14 mouse cellular contexts compared by ENCODE assay signal in the genomic region with DNA sequence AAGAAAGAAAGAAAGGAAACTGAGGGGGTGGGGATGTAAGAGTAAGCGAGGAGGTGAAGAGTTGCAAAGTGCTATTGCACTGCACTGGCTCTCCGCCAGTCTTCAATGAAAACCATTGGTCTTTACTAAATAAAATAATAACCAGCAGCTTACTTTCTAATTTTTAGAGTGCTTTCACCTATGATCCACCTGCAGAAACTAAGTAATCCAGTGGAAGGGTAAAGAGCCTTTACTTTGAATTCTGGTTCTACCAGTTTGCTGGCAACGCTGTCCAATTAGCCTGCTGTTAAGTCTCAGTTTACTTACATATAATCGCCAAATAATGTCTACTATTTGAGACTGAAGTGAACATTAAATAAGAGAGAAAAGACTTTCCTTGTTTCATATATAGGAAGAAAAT.
"Had no signal": no experiment of that assay in that cellular context is flagged by ENCODE, and none has a peak within 500 bp of the region (broad histone marks: within the 10 kb centered on the region; RNA-seq: fewer than 3 reads in every experiment).

No protein-coding gene starts in this region.

- H3K4me2 ChIP-seq: limb, embryonic 15.5 days; liver, embryonic 12.5 days; midbrain, embryonic 12.5 days; neural tube, embryonic 13.5 days had no signal

- H3K9me3 ChIP-seq: limb, embryonic 15.5 days; liver, embryonic 12.5 days; midbrain, embryonic 12.5 days; neural tube, embryonic 13.5 days had no signal

- H3K27ac ChIP-seq: kidney, postnatal 0 days; limb, embryonic 15.5 days; liver, embryonic 12.5 days; midbrain, embryonic 12.5 days; neural tube, embryonic 13.5 days had no signal

- H3K9ac ChIP-seq: limb, embryonic 15.5 days; liver, embryonic 12.5 days; midbrain, embryonic 12.5 days; neural tube, embryonic 13.5 days had no signal

- H3K4me1 ChIP-seq: midbrain, embryonic 12.5 days had no signal

- H3K27me3 ChIP-seq: limb, embryonic 15.5 days; liver, embryonic 12.5 days; midbrain, embryonic 12.5 days; neural tube, embryonic 13.5 days had no signal

- ATAC-seq: liver, embryonic 12.5 days; midbrain, embryonic 16.5 days had no signal

- H3K4me3 ChIP-seq: limb, embryonic 15.5 days; liver, embryonic 12.5 days; midbrain, embryonic 12.5 days; neural tube, embryonic 13.5 days had no signal

- DNase-seq: kidney, adult 11 months; kidney, adult 9 months; kidney, postnatal 36 days; layer of hippocampus, adult 9-11 months; layer of hippocampus, postnatal 36 days; right cerebral cortex, postnatal 14 days; thymus, adult 18-20 months; thymus, postnatal 25 days had no signal
